Mouse (Mus musculus): ENCODE measurements around the gene Ddx59. TPM values are rescaled to one million over a fixed set of nuclear protein-coding genes. Genes with fewer than 3 reads are reported as not detected.

The Ddx59 gene
- polyA plus RNA-seq, 1 experiment from 2014 or later = 16.0 TPM

DNA sequence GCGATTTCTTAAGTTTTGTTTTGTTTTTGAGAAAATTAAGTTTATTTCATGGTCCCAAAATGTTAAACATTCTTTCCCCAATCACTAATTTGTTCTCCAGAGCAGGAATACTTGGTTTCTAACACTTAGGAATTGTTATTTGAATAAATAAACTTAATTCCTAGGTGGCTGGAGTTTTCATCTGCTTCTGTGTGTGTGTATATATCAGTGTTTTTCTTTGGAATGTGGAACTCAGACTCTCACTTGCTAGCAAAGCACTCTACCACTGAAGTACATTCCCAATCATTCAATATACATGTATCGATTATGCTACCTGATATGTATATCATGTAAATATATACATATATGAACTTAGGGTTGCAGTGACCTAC lies 670 bp downstream of the Ddx59 start:
- Histone ChIP-seq H3K27ac (peak overlapping the region; percentile 98), H3K4me2 (peak overlapping the region; percentile 58)

DNA sequence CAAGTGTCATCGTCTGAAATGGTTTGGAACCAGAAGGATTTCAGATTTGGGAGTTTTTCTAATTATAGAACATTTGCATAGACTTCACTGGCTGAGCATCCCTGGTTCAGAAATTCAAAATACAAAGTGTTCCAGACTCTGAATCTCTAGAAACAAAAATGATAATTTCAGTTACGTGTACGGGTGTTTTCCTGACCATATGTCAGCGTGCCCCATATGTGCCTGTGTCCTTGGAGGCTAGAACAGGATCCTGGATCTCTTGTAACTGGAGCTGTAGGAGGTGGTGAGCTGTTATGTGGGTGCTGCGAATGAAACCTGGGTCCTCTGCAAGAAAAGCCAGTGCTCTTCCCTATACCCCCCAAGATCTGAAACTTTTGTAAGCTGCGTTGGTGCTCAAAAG lies 3.3 kb downstream of the Ddx59 start:
- H3K9ac ChIP-seq = no peak overlapping the region
- H3K4me2 ChIP-seq = no peak overlapping the region
- peaks cover 25% of the 10 kb centered on the region for H3K36me3 ChIP-seq
- WGBS = 92% methylated on average over 6 of the region's 6 CpGs
- no peak overlapping the region for H3K27ac ChIP-seq
- H3K4me1 ChIP-seq = 0 out of 2 replicates have a peak, but pooled peaks cover 2% of the 10 kb centered on the region
- ATAC-seq (replicated peaks; ENCODE audit: low FRiP score) = no peak
- no peaks in the 10 kb centered on the region for H3K27me3 ChIP-seq
- H3K9me3 ChIP-seq (replicated peaks) = no peaks in the 10 kb centered on the region
- H3K4me3 ChIP-seq (replicated peaks) = no peak overlapping the region

More for the DNA sequence above, 670 bp downstream of the Ddx59 start:
- peak overlapping the region; percentile 68 for H3K4me3 ChIP-seq (replicated peaks)
- peaks cover 11% of the 10 kb centered on the region; the same call in 1 of the 2 replicates for H3K36me3 ChIP-seq
- no peaks in the 10 kb centered on the region for H3K9me3 ChIP-seq (replicated peaks)
- WGBS = 50% methylated on average over 2 of the region's 2 CpGs
- 0 out of 2 replicates have a peak, but pooled peaks cover 2% of the 10 kb centered on the region for H3K4me1 ChIP-seq
- no peak for ATAC-seq (replicated peaks; ENCODE audit: low FRiP score)
- H3K9ac ChIP-seq = peak overlapping the region; percentile 22; the same call in 1 of the 2 replicates
- H3K27me3 ChIP-seq = no peaks in the 10 kb centered on the region

- Histone ChIP-seq H3K4me1 (peaks cover 6% of the 10 kb centered on the region), H3K4me3 (replicated peaks) (no peak overlapping the region), H3K27me3 (no peaks in the 10 kb centered on the region), H3K9ac (no peak overlapping the region), H3K4me2 (no peak overlapping the region), H3K27ac (no peak overlapping the region), H3K9me3 (replicated peaks) (no peaks in the 10 kb centered on the region), H3K36me3 (peaks cover 20% of the 10 kb centered on the region)
- WGBS = 77% methylated on average over 11 of the region's 11 CpGs
- no peak for ATAC-seq (replicated peaks; ENCODE audit: low FRiP score)
These were observed 12.3 kb downstream of the Ddx59 start for GRCm38 (mm10) chr1:136427166-136427969.

DNA sequence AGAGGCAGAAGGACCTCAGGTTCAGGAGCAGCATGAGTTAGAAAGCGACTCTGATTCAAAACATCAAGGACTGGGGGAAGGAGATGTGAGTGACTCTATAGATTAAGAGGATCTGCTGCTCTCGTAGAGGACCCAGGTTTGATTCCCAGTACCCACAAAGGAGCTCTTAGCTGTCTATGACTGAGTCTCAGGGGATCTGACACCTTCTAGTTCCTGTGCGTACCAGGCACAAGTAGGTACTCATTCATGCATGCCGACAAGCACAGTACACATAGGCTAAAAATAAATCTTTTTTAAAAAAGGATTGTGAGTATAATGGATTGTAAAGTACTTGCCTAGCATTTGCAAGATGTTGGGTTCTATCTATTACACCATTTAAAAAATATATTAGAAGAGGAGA lies 13.9 kb downstream of the Ddx59 start:
- H3K9ac ChIP-seq = no peak overlapping the region
- no peak for ATAC-seq (replicated peaks; ENCODE audit: low FRiP score)
- H3K9me3 ChIP-seq (replicated peaks) = no peaks in the 10 kb centered on the region
- no peaks in the 10 kb centered on the region for H3K27me3 ChIP-seq
- peaks cover 6% of the 10 kb centered on the region for H3K4me1 ChIP-seq
- H3K4me2 ChIP-seq = no peak overlapping the region
- 76% methylated on average over 4 of the region's 4 CpGs for WGBS
- H3K27ac ChIP-seq = no peak overlapping the region
- no peak overlapping the region for H3K4me3 ChIP-seq (replicated peaks)
- H3K36me3 ChIP-seq = peaks cover 30% of the 10 kb centered on the region

DNA sequence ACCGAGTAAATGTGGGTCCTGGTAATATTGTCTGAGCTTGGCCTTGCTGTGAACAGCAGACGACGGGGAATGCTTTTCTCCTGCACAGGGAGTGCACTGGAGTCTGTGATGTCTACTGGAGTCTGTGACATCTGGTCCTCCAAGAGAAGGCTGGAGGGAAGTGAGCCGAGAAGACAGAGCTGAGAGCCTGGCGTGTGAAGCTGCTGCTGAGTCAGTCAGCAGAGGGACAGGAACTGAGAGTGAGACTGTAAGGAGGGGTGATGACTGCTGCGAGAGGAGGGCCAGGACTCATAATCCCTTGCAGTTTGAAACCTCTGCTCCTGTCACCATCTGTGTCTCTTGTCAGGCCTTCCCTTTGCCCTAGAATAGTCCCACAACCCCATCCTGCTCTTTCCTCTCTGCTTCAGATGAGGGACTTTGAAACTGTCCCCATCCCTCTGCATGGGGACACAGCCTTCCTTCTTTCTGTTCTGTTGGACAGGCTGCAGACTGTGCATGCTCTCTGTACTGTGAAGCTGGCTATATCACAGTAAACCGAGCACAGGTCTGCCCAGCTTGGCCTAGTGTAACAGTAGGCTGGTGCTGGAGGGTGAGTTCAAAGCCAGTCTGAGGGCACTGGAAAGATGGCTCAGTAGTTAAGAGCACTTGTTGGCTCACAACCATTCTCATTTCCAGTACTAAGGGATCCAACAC lies 15.2 kb downstream of the Ddx59 start:
- WGBS = 35% methylated on average over 7 of the region's 7 CpGs
- no peak overlapping the region for H3K27ac ChIP-seq
- no peak overlapping the region for H3K4me2 ChIP-seq
- peaks cover 30% of the 10 kb centered on the region for H3K36me3 ChIP-seq
- H3K9ac ChIP-seq = no peak overlapping the region
- no peak overlapping the region for H3K4me3 ChIP-seq (replicated peaks)
- peaks cover 6% of the 10 kb centered on the region for H3K4me1 ChIP-seq
- H3K9me3 ChIP-seq (replicated peaks) = no peaks in the 10 kb centered on the region
- ATAC-seq (replicated peaks; ENCODE audit: low FRiP score) = no peak
- no peaks in the 10 kb centered on the region for H3K27me3 ChIP-seq

DNA sequence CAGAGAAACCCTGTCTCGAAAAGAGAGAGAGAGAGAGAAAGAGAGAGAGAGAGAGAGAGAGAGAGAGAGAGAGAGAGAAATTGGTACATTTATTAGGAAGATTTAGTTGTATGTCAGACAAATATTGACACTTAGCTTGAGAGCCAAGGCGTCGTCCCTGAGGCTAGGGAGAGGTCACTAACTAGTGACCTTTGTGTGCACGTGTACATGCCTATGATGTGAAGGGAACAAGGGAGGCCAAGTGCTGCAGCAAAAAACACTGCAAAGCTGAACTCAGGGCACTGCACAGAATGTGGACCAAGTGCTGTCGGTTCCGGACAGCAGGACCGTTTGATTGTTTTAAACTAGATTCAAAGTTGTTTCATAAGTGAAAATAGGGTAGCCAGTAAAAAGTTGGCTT lies 25.7 kb downstream of the Ddx59 start:
- ATAC-seq (replicated peaks; ENCODE audit: low FRiP score) = no peak
- H3K36me3 ChIP-seq = peaks cover 10% of the 10 kb centered on the region
- H3K9ac ChIP-seq = no peak overlapping the region
- no peak overlapping the region for H3K27ac ChIP-seq
- no peak overlapping the region for H3K4me2 ChIP-seq
- no peaks in the 10 kb centered on the region for H3K9me3 ChIP-seq (replicated peaks)
- H3K4me3 ChIP-seq (replicated peaks) = no peak overlapping the region
- WGBS = 78% methylated on average over 7 of the region's 7 CpGs
- peaks cover 16% of the 10 kb centered on the region for H3K4me1 ChIP-seq
- H3K27me3 ChIP-seq = no peaks in the 10 kb centered on the region

DNA sequence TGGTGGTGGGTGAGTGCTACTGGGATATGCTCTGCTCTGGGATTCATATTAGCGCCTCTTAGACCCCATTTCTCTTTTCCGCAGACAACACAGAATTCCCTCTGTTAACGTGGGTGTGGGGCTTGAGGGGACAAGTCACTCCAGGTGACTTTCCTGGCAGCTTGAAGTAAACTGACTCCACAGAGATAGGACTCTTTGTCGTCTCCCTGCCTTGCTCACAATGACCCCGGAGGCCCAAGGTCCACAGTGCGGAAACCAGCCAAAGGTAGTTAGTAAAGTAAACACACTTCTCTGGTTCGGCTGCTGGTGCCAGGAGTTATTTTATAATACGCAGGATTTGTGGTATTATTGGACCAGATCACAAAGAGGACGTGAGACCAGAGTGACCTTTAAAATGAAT lies 27.7 kb downstream of the Ddx59 start:
- H3K4me1 ChIP-seq = peaks cover 23% of the 10 kb centered on the region
- H3K36me3 ChIP-seq = peaks cover 7% of the 10 kb centered on the region; the same call in 1 of the 2 replicates
- H3K4me3 ChIP-seq (replicated peaks) = no peak overlapping the region
- no peaks in the 10 kb centered on the region for H3K9me3 ChIP-seq (replicated peaks)
- no peak overlapping the region for H3K9ac ChIP-seq
- no peak for ATAC-seq (replicated peaks; ENCODE audit: low FRiP score)
- WGBS = 54% methylated on average over 9 of the region's 9 CpGs
- no peak overlapping the region for H3K4me2 ChIP-seq
- H3K27me3 ChIP-seq = no peaks in the 10 kb centered on the region
- no peak overlapping the region for H3K27ac ChIP-seq

- H3K27me3 ChIP-seq = no peaks in the 10 kb centered on the region
- H3K9me3 ChIP-seq (replicated peaks) = no peaks in the 10 kb centered on the region
- no peak overlapping the region for H3K4me3 ChIP-seq (replicated peaks)
- H3K9ac ChIP-seq = no peak overlapping the region
- 65% methylated on average over 12 of the region's 12 CpGs for WGBS
- peaks cover 23% of the 10 kb centered on the region for H3K4me1 ChIP-seq
- peaks cover 5% of the 10 kb centered on the region; the same call in 1 of the 2 replicates for H3K36me3 ChIP-seq
- H3K4me2 ChIP-seq = no peak overlapping the region
- ATAC-seq (replicated peaks; ENCODE audit: low FRiP score) = peak; percentile 49; the same call in 1 of the 2 replicates
- no peak overlapping the region for H3K27ac ChIP-seq
These were observed 29.6 kb downstream of the Ddx59 start for GRCm38 (mm10) chr1:136444555-136445255.

DNA sequence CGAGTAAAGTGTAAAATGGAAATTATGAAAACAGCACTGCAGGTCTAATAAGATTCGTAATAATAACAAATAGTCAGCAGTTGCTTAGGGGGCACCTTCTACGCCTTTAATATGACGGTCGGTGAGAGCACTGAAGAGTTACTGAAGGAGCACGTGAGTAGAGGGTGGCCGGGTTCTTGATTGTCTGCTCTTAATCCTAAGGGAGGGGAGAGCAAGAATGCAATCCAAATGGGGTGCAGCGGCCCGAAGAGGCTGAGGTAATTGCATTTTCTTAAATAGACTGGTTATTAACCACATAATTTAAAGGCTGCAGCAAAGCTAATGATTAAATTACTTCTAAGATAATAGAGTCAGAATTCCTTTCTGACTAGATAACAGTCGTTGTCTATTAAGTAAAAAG lies 31.9 kb downstream of the Ddx59 start:
- no peak overlapping the region for H3K4me2 ChIP-seq
- peak; percentile 85 for ATAC-seq (replicated peaks; ENCODE audit: low FRiP score)
- H3K9me3 ChIP-seq (replicated peaks) = no peaks in the 10 kb centered on the region
- H3K9ac ChIP-seq = no peak overlapping the region
- no peak overlapping the region for H3K4me3 ChIP-seq (replicated peaks)
- no peaks in the 10 kb centered on the region for H3K27me3 ChIP-seq
- WGBS = 55% methylated on average over 10 of the region's 10 CpGs
- H3K4me1 ChIP-seq = peaks cover 23% of the 10 kb centered on the region
- no peaks in the 10 kb centered on the region for H3K36me3 ChIP-seq
- 0 out of 2 replicates have a peak overlapping the region, but pooled peaks have one; percentile 18 for H3K27ac ChIP-seq

DNA sequence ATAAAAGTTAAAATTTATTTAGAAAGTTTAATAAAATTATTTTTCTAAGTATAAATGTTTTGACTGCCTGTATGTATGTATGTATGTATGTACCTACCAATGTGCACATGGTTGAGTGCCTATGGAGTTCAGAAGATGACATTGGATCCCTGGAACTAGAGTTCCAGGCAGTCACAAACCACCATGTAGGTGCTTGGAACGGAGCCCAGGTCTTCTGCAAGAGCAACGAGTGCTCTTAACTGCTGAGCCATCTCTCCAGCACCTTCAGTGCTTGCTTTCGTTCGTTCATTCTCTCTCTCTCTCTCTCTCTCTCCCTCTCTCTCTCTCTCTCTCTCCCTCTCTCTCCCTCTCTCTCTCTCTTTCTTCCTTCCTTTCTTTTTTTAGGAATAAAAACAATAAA lies 32.3 kb downstream of the Ddx59 start:
- no peaks in the 10 kb centered on the region for H3K9me3 ChIP-seq (replicated peaks)
- H3K4me3 ChIP-seq (replicated peaks) = no peak overlapping the region
- WGBS = 45% methylated on average over 4 of the region's 4 CpGs
- H3K27me3 ChIP-seq = no peaks in the 10 kb centered on the region
- no peak overlapping the region for H3K27ac ChIP-seq
- no peak for ATAC-seq (replicated peaks; ENCODE audit: low FRiP score)
- no peaks in the 10 kb centered on the region for H3K36me3 ChIP-seq
- peaks cover 23% of the 10 kb centered on the region for H3K4me1 ChIP-seq
- H3K9ac ChIP-seq = no peak overlapping the region
- no peak overlapping the region for H3K4me2 ChIP-seq

DNA sequence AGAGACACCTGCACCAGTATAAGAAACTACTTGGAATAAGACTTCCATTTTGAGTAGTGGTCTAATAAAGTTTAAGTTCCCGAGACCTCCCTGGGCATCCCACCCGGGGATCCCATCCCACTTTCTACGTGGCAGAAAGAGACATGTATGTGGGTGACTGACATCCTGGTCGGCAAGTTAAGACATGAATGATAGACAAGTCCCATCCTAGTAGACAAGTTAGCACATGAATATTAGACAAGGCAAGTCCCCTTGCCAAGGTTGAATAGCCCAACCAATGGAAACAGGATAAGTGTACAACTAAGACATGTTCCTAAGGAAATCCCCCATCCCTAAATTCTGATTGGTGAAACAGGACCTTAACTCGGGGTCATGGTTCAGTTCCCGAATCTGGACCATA lies 34.5 kb downstream of the Ddx59 start:
- Histone ChIP-seq H3K27ac (no peak overlapping the region), H3K4me2 (no peak overlapping the region), H3K4me3 (replicated peaks) (no peak overlapping the region), H3K9me3 (replicated peaks) (no peaks in the 10 kb centered on the region), H3K27me3 (0 out of 2 replicates have a peak, but pooled peaks cover 3% of the 10 kb centered on the region), H3K36me3 (no peaks in the 10 kb centered on the region), H3K9ac (no peak overlapping the region), H3K4me1 (peaks cover 18% of the 10 kb centered on the region)
- ATAC-seq (replicated peaks; ENCODE audit: low FRiP score) = no peak
- WGBS = 93% methylated on average over 6 of the region's 6 CpGs

- H3K4me1 ChIP-seq = peaks cover 12% of the 10 kb centered on the region
- H3K9ac ChIP-seq = no peak overlapping the region
- H3K36me3 ChIP-seq = no peaks in the 10 kb centered on the region
- H3K27ac ChIP-seq = no peak overlapping the region
- H3K4me2 ChIP-seq = no peak overlapping the region
- H3K27me3 ChIP-seq = 0 out of 2 replicates have a peak, but pooled peaks cover 3% of the 10 kb centered on the region
- no peak overlapping the region for H3K4me3 ChIP-seq (replicated peaks)
- 78% methylated on average over 5 of the region's 5 CpGs for WGBS
- H3K9me3 ChIP-seq (replicated peaks) = no peaks in the 10 kb centered on the region
- ATAC-seq (replicated peaks; ENCODE audit: low FRiP score) = no peak
These were observed 35.1 kb downstream of the Ddx59 start for GRCm38 (mm10) chr1:136450206-136450605.
